Mouse (Mus musculus) erythroblast, embryonic 14.5 days (primary cell): ENCODE measurements at regions not wholly inside any gene's neighbourhood (a gene's known extent, or its start where the extent isn't known, plus 50 kb on each side); places are given as distances from the start of the nearest gene placed in this dataset.

Experiments used
- GATA1 ChIP-seq: IDR thresholded peaks from 2 replicates; pipeline ENCODE4 v1.6.1; 2012; ENCODE audit warnings: low read length, inconsistent platforms, mixed read lengths
- TAL1 ChIP-seq: IDR thresholded peaks from 3 replicates; pipeline ENCODE4 v1.6.1; 2012; ENCODE audit warnings: low read length, inconsistent platforms, mixed read lengths

- no peak for TF ChIP-seq GATA1
- no peak for TF ChIP-seq TAL1
Measured at GRCm38 (mm10) chr1:154089815-154090214, 111.2 kb upstream of the Zfp648 start.
